Comparison of ENCODE assay signal across 14 mouse cellular contexts in genomic region chr1:185441703-185442472, GRCm38 (mm10). TPM values are rescaled to one million over a fixed set of nuclear protein-coding genes. Genes with fewer than 3 reads are reported as not detected.
DNase-seq lines count a peak whose midpoint lies in the region; ATAC-seq lines count a peak whose summit lies in the region.
"Had no signal": no experiment of that assay in that cellular context is flagged by ENCODE, and none has a peak within 500 bp of the region (broad histone marks: within the 10 kb centered on the region; RNA-seq: fewer than 3 reads in every experiment).

No protein-coding gene starts in this region.

- H3K4me2 ChIP-seq in forebrain, embryonic 14.5 days (ENCODE audit: low read length), result peak overlapping the region; percentile 34
- no peak overlapping the region for H3K4me2 ChIP-seq in midbrain, embryonic 15.5 days
- H3K4me2 ChIP-seq in intestine, embryonic 16.5 days (ENCODE audit: low read depth, low read length), result no peak overlapping the region
- H3K4me2 ChIP-seq: heart, embryonic 12.5 days; stomach, embryonic 15.5 days had no signal

- H3K4me3 ChIP-seq in forebrain, embryonic 14.5 days (ENCODE audit: low read depth, low read length), result 0 out of 2 replicates have a peak overlapping the region, but pooled peaks have one; percentile 16
- H3K4me3 ChIP-seq in midbrain, embryonic 15.5 days, result no peak overlapping the region
- H3K4me3 ChIP-seq in intestine, embryonic 16.5 days (ENCODE audit: low read length), result no peak overlapping the region
- H3K4me3 ChIP-seq: heart, embryonic 12.5 days; stomach, embryonic 15.5 days had no signal

- peak overlapping the region; percentile 90 for H3K27ac ChIP-seq in forebrain, embryonic 14.5 days (ENCODE audit: low read depth, low read length)
- peak overlapping the region; percentile 49 for H3K27ac ChIP-seq in midbrain, embryonic 15.5 days
- no peak overlapping the region for H3K27ac ChIP-seq in intestine, embryonic 16.5 days (ENCODE audit: low read length)
- H3K27ac ChIP-seq: liver, embryonic 14.5 days; stomach, embryonic 15.5 days had no signal

- ATAC-seq in forebrain, embryonic 14.5 days, result peak; percentile 82
- peak; percentile 76 for ATAC-seq in midbrain, embryonic 15.5 days (replicated peaks)
- ATAC-seq in intestine, embryonic 16.5 days, result no peak

- H3K9ac ChIP-seq in forebrain, embryonic 14.5 days (ENCODE audit: low read length), result peak overlapping the region; percentile 40; the same call in 1 of the 2 replicates
- H3K9ac ChIP-seq in midbrain, embryonic 15.5 days, result no peak overlapping the region
- H3K9ac ChIP-seq in intestine, embryonic 16.5 days (ENCODE audit: low read depth, low read length), result no peak overlapping the region
- H3K9ac ChIP-seq: heart, embryonic 12.5 days; liver, embryonic 14.5 days; stomach, embryonic 15.5 days had no signal

- H3K4me1 ChIP-seq in forebrain, embryonic 14.5 days (ENCODE audit: control insufficient read depth, insufficient read depth, low read length), result peaks cover 29% of the 10 kb centered on the region
- H3K4me1 ChIP-seq in midbrain, embryonic 15.5 days, result peaks cover 8% of the 10 kb centered on the region; the same call in 1 of the 2 replicates
- no peaks in the 10 kb centered on the region for H3K4me1 ChIP-seq in intestine, embryonic 16.5 days (ENCODE audit: control insufficient read depth, insufficient read depth, low read length)
- H3K4me1 ChIP-seq: heart, embryonic 12.5 days; stomach, embryonic 15.5 days had no signal

- H3K27me3 ChIP-seq in forebrain, embryonic 14.5 days (replicated peaks; ENCODE audit: control insufficient read depth, insufficient read depth, low read length), result no peaks in the 10 kb centered on the region
- H3K27me3 ChIP-seq in midbrain, embryonic 15.5 days (replicated peaks), result no peaks in the 10 kb centered on the region
- H3K27me3 ChIP-seq in intestine, embryonic 16.5 days (replicated peaks; ENCODE audit: control insufficient read depth, insufficient read depth, low read length), result no peaks in the 10 kb centered on the region
- H3K27me3 ChIP-seq: heart, embryonic 12.5 days; stomach, embryonic 15.5 days had no signal

- peak; percentile 14 for DNase-seq in layer of hippocampus, adult 11-12 months (ENCODE audit: low spot score)
- no peak for DNase-seq in layer of hippocampus, postnatal 36 days
- DNase-seq in cerebellum, adult 18-20 months, result peak; percentile 70 to 72
- DNase-seq in forebrain, embryonic 14.5 days (ENCODE audit: low spot score), result peak; percentile 92
- DNase-seq in thymus, postnatal 14 days, result no peak
- DNase-seq in left cerebral cortex, adult 18-20 months (ENCODE audit: low spot score in 2 of 2), result no peak
- DNase-seq: adrenal gland, postnatal 25 days; kidney, adult 8-10 months had no signal

- H3K9me3 ChIP-seq in forebrain, embryonic 14.5 days (replicated peaks; ENCODE audit: control insufficient read depth, low read length), result no peaks in the 10 kb centered on the region
- H3K9me3 ChIP-seq in midbrain, embryonic 15.5 days, result no peaks in the 10 kb centered on the region
- no peaks in the 10 kb centered on the region for H3K9me3 ChIP-seq in intestine, embryonic 16.5 days (ENCODE audit: control insufficient read depth, low read length)
- H3K9me3 ChIP-seq: heart, embryonic 12.5 days; stomach, embryonic 15.5 days had no signal

- H3K36me3 ChIP-seq in forebrain, embryonic 14.5 days (ENCODE audit: control insufficient read depth, insufficient read depth, low read length), result no peaks in the 10 kb centered on the region
- no peaks in the 10 kb centered on the region for H3K36me3 ChIP-seq in midbrain, embryonic 15.5 days (replicated peaks)
- no peaks in the 10 kb centered on the region for H3K36me3 ChIP-seq in intestine, embryonic 16.5 days (ENCODE audit: control insufficient read depth, insufficient read depth, low read length)
- H3K36me3 ChIP-seq: heart, embryonic 12.5 days; stomach, embryonic 15.5 days had no signal

- WGBS in forebrain, embryonic 14.5 days, result 22% methylated on average over 18 of the region's 18 CpGs
- 51% methylated on average over 18 of the region's 18 CpGs for WGBS in midbrain, embryonic 15.5 days
- 68% methylated on average over 18 of the region's 18 CpGs for whole genome bisulfite sequencing in intestine, embryonic 16.5 days

RNA-seq across cellular contexts. Expression of gene Slc30a10, which starts 12.8 kb away (rescaled TPM):
- 1 to 10 TPM; 8.7 to 9.7 TPM for total RNA-seq in layer of hippocampus, postnatal 36 days (2021)
- 10.5 and 11.0 TPM in 2 replicates for polyA plus RNA-seq in forebrain, embryonic 14.5 days (2014; fragmentation: Nextera tagmentation; extraction: Ambion mirVana)
- 5.9 and 6.9 TPM in 2 replicates for polyA plus RNA-seq in midbrain, embryonic 15.5 days (2015; fragmentation: Nextera tagmentation; extraction: Ambion mirVana)
- total RNA-seq in left cerebral cortex, adult 18-20 months (2021), result 1 to 10 TPM; 7.4 to 8.8 TPM
- 3.0 and 3.7 TPM in 2 replicates for polyA plus RNA-seq in intestine, embryonic 16.5 days (2015; fragmentation: Nextera tagmentation; extraction: Ambion mirVana)
- total RNA-seq: adrenal gland, postnatal 25 days had no signal
- polyA plus RNA-seq: C2C12 had no signal

Comparison
In these comparisons a context has a peak if more than half of its experiments do, and no peak if none do; other contexts are left out.
1. DNase-seq: peak in layer of hippocampus, adult 11-12 months (single experiment), cerebellum, adult 18-20 months (2 of 2) and forebrain, embryonic 14.5 days (single experiment); none in layer of hippocampus, postnatal 36 days (0 of 2), thymus, postnatal 14 days (single experiment) and left cerebral cortex, adult 18-20 months (0 of 2).